Mouse (Mus musculus) heart, embryonic 11.5 days (tissue): ENCODE measurements around the gene Dgcr2. TPM values are rescaled to one million over a fixed set of nuclear protein-coding genes. Genes with fewer than 3 reads are reported as not detected.

Source experiments
- ATAC-seq: fragments of 200-750 bp; cut with Nextera tagmentation; replicated peaks from 2 replicates; pipeline ENCODE4 v1.8.0; 2017; ENCODE audit warnings: moderate library complexity; ENCODE audit not compliant: insufficient number of reproducible peaks, low FRiP score, low TSS enrichment
- H3K27ac ChIP-seq: fragments of 300-500 bp; sonication (generic); 2 replicates; pipeline ENCODE4 v1.5.1; 2014; ENCODE audit warnings: mild to moderate bottlenecking, low read depth, low read length
- H3K27me3 ChIP-seq: fragments of 300-500 bp; sonication (generic); 2 replicates; pipeline ENCODE4 v1.6.1; 2014; ENCODE audit warnings: mild to moderate bottlenecking, low read length, mixed read lengths; ENCODE audit not compliant: control insufficient read depth, insufficient read depth
- H3K36me3 ChIP-seq: fragments of 300-500 bp; sonication (generic); 2 replicates; pipeline ENCODE4 v1.6.1; 2014; ENCODE audit warnings: mild to moderate bottlenecking, low read length, moderate library complexity, mixed read lengths; ENCODE audit not compliant: control insufficient read depth, insufficient read depth
- H3K4me1 ChIP-seq: fragments of 300-500 bp; sonication (generic); 2 replicates; pipeline ENCODE4 v1.6.1; 2014; ENCODE audit warnings: low read length; ENCODE audit not compliant: control insufficient read depth, insufficient read depth
- H3K4me2 ChIP-seq: fragments of 300-500 bp; sonication (generic); 2 replicates; pipeline ENCODE4 v1.6.1; 2014; ENCODE audit warnings: mild to moderate bottlenecking, moderate library complexity
- H3K4me3 ChIP-seq: fragments of 300-500 bp; sonication (generic); 2 replicates; pipeline ENCODE4 v1.5.1; 2014; ENCODE audit warnings: low read depth, low read length
- H3K9ac ChIP-seq: fragments of 300-500 bp; sonication (generic); 2 replicates; pipeline ENCODE4 v1.6.1; 2014; ENCODE audit warnings: mild to moderate bottlenecking, low read depth, low read length, moderate library complexity
- H3K9me3 ChIP-seq: fragments of 300-500 bp; sonication (generic); replicated peaks from 2 replicates; pipeline ENCODE4 v1.6.1; 2016; ENCODE audit warnings: low read length; ENCODE audit not compliant: control insufficient read depth
- WGBS: fragments of 180-500 bp; shearing (Covaris S2); extraction: QIAGEN DNeasy Blood & Tissue Kit; methylation state at CpG from one replicate; pipeline ENCODE4 v1.1.7; 2014; ENCODE audit not compliant: insufficient replicate concordance; 5-methylcytosine and 5-hydroxymethylcytosine counted together
- polyA plus RNA-seq: library from polyadenylated mRNA; unstranded; fragments of >200 nt; fragmentation: Nextera tagmentation; extraction: Ambion mirVana; gene quantifications from 2 replicates; pipeline ENCODE4 v1.2.1, GENCODE M21; 2014

Dgcr2 gene
- polyA plus RNA-seq, 1 experiment from 2014 or later, result 44.8 TPM

DNA sequence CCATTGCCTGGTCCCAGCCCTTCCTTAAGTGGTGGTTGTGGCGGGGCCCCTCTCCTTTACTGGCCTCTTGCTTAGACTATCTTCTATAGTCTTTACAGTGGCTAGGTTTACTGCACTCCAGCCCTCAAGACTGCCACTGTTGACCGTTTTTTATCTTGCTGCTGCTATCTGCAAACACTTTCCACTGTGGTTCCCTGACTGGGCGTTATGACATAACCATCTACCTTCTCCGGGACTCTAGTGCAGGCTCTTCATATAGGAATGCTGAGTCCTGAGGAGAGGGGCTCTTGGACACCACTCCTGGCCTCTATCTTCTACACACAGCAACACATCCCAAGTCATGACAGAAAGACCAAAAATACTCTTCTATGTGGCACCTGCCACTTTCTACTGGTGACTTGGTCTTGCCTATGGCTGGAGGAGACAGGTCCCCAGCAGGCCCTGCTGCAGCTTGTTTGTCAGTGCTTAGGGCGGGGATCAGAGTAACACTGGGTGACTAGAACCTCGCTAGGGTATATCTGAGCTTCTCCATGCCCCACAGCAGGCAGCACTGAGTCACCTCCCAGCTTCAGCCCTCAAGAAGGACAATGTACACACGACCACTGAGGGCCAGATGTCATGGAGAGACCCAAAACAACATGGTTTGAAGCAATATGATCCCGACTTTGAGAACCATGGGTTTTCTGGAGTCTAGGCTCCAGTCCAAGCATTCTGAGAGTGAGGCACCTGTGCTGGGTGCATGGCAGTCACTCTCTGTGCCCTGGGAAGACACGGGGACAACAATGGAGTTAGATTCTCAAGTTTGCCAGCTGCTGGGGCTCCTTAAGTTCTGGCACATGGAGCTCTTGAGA lies 35.5 kb upstream of the Dgcr2 start:
- peaks cover 15% of the 10 kb centered on the region for H3K27me3 ChIP-seq
- WGBS, result 51% methylated on average over 9 of the region's 9 CpGs
- no peak overlapping the region for H3K4me2 ChIP-seq
- no peaks in the 10 kb centered on the region for H3K36me3 ChIP-seq
- H3K9me3 ChIP-seq, result no peaks in the 10 kb centered on the region
- no peak overlapping the region for H3K9ac ChIP-seq
- peaks cover 7% of the 10 kb centered on the region for H3K4me1 ChIP-seq
- no peak overlapping the region for H3K27ac ChIP-seq
- H3K4me3 ChIP-seq, result no peak overlapping the region
- ATAC-seq, result no peak

DNA sequence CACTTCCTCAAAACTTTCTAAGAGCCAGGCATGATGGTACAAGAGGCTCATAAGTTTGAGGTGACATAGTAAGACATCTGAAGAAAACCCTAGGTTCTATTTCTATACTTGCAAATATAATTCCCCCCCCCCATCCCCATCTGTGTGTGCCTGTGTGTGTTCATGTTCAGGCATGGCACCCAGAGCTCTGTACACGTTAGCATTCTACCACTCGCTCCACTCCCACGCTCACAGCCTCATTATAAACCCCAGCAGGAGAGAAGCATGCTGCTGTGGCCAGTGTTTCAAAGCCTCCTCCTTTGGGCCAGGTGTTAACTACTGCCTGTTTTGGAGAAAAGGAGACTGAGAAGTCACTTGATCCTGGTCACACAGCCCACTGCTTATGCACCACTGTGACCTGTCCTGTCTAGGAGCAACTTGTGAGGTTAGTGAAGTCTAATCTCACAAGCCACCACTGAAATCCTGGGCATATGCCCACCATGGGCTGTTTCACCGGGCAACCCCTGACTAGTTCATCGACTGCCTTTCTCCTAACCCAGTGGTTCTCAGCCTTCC lies 33.6 kb upstream of the Dgcr2 start:
- no peaks in the 10 kb centered on the region for H3K9me3 ChIP-seq
- no peaks in the 10 kb centered on the region for H3K36me3 ChIP-seq
- H3K9ac ChIP-seq, result no peak overlapping the region
- peaks cover 3% of the 10 kb centered on the region for H3K4me1 ChIP-seq
- ATAC-seq, result no peak
- H3K27me3 ChIP-seq, result peaks cover 7% of the 10 kb centered on the region
- no peak overlapping the region for H3K27ac ChIP-seq
- WGBS, result 70% methylated on average over 5 of the region's 5 CpGs
- no peak overlapping the region for H3K4me2 ChIP-seq
- H3K4me3 ChIP-seq, result no peak overlapping the region

DNA sequence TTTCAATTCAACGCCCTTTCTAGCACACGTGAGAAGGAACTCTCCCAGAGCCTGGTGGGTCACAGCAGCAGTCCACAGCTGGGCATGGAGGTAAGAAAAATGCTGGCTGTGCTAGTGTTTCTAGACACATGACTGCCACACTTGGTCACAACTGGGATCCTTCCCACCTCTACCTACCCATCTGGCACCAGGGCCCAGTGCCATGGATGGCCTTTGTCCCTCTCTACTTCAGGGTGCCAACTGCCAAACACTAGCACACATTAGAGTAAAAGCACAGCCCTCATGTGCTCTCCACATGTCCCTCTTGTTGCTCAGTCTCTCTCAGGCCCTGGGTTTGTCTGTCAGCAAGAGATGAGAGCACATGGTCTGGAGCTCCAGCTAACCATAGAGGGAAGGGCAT lies 31.3 kb upstream of the Dgcr2 start:
- Histone ChIP-seq H3K27ac (no peak overlapping the region), H3K36me3 (peaks cover 2% of the 10 kb centered on the region; the same call in 1 of the 2 replicates), H3K4me2 (no peak overlapping the region), H3K27me3 (no peaks in the 10 kb centered on the region), H3K4me1 (peaks cover 6% of the 10 kb centered on the region), H3K9me3 (no peaks in the 10 kb centered on the region), H3K4me3 (no peak overlapping the region), H3K9ac (no peak overlapping the region)
- WGBS, result 85% methylated on average over 2 of the region's 2 CpGs
- ATAC-seq, result no peak

DNA sequence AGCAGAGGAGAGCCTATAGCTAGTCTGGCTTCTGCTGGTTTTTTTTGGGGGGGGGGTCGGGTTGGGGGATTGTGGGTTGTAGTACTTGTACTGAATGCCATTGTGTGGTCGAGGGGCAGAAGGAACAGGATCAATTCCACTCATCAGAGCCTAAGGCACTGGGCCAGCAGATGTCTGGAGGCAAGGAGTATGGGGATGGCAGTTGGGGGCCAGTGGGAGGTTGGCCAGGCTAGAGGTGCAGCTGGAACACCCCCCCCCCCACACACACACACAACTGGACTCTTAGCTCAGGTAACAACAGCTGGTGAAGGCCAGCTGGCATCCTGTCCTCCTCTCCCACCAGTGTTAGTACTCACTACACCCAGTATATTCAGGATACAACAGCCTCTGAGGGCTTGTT lies 30.8 kb upstream of the Dgcr2 start:
- Histone ChIP-seq H3K9ac (no peak overlapping the region), H3K4me2 (no peak overlapping the region)
- WGBS, result 15% methylated on average over 2 of the region's 2 CpGs

DNA sequence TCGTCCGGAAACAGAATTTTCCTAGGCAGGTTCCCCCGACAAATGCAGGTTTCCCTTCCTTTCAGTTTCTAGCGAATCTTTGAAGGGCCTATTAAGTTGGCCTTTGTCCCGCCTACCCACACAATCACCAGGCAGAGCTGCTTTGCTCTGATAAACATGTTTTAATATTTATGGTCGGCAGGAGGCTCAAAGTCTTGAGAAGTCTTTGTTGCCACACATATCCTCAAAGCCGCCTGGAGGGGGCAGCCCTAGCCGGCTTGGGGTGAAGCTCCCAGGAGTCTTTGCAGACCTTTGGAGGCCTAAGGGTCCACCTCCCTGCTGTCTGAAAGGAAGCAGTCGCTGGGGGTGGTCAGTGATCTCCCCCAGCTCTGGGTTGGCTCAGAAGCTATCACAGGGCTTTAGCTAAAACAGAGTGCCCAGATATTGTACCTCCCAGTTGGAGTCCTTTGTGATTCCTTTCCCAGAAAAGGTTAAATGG lies 30.3 kb upstream of the Dgcr2 start:
- H3K9ac ChIP-seq, result peak overlapping the region; percentile 68
- H3K36me3 ChIP-seq, result peaks cover 2% of the 10 kb centered on the region; the same call in 1 of the 2 replicates
- H3K27me3 ChIP-seq, result no peaks in the 10 kb centered on the region
- ATAC-seq, result peak; percentile 47; the same call in 1 of the 2 replicates
- H3K9me3 ChIP-seq, result no peaks in the 10 kb centered on the region
- H3K4me3 ChIP-seq, result peak overlapping the region; percentile 65
- H3K4me1 ChIP-seq, result peaks cover 6% of the 10 kb centered on the region
- peak overlapping the region; percentile 74 for H3K27ac ChIP-seq
- peak overlapping the region; percentile 92 for H3K4me2 ChIP-seq
- 2% methylated on average over 9 of the region's 9 CpGs for WGBS

More for the DNA sequence above, 30.8 kb upstream of the Dgcr2 start:
- Histone ChIP-seq H3K4me3 (no peak overlapping the region), H3K4me1 (peaks cover 6% of the 10 kb centered on the region), H3K9me3 (no peaks in the 10 kb centered on the region), H3K27ac (0 out of 2 replicates have a peak overlapping the region, but pooled peaks have one; percentile 2), H3K36me3 (peaks cover 2% of the 10 kb centered on the region; the same call in 1 of the 2 replicates), H3K27me3 (no peaks in the 10 kb centered on the region)
- no peak for ATAC-seq

DNA sequence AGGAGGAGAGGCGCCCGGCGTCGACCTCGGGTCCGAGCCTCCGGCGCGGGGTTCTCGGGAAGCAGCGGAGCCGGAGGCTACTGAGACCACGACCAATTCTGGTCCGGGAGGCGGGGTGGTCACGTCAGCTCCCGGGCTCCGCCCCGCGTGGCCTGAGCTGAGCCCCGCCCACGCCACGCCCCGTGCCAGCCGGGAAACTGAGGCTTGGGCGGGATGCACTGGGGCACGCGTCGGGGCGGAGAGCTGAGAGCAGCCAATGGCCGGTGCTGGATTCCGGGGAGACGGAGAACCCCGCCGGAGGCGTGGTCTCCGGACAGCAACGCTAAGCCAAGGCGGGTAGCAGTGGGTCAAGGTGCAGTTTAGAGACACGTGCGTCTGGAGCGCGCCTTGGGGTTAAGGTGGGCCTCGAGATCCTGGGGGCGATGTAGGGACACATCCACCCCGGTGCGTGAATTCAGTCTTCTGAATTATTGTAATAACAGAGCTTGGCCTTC lies 29.8 kb upstream of the Dgcr2 start, which contains the start of gene Slc25a1:
TSS of gene Slc25a1 (minus strand) at position 133 of the 494 bp plus-strand sequence.
- Histone ChIP-seq H3K27me3 (no peaks in the 10 kb centered on the region), H3K36me3 (peaks cover 2% of the 10 kb centered on the region; the same call in 1 of the 2 replicates), H3K4me2 (peak within 1 kb of the TSS; percentile 92), H3K9ac (peak within 1 kb of the TSS; percentile 68), H3K4me3 (peak within 1 kb of the TSS; percentile 65), H3K9me3 (no peaks in the 10 kb centered on the region), H3K4me1 (peaks cover 6% of the 10 kb centered on the region), H3K27ac (peak within 1 kb of the TSS; percentile 74)
- whole genome bisulfite sequencing, result 0% methylated on average over 46 of the region's 47 CpGs
- peak; percentile 82 for ATAC-seq

DNA sequence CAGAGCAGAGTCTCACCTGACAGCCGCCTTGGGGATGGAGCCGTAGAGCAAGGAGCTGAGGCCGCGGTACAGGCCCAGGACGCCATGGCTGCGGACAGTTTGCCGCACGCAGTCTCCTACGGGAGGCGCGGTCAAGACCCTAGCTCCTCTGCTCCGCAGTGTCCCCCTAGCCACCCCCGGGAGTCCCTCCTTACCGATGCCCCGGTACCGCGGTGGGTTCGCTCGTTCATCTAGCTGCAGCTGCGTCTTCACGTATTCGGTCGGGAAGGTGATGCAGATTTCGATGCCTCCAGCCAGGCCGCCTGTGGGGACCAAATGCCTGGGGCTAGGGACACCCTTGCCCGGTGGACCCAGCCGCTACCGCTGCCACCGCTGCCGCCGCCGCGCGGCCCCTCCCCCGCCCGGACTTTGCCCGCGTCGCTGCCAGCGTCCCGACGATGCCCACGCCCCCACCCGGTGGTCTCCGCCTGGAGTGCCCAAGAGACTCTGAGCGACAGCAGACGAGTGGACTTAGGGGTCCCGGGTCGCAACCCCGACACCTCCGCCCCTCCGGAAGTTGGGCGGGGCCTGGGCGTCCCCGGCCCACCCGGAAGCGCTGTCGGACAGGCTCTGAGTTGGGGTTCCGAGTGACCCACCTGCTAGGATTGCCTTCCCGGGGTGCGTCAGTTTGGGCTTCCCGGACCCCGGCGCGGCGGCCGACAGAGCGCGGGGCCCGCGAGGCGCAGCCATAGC lies 29.2 kb upstream of the Dgcr2 start:
- Histone ChIP-seq H3K4me1 (peaks cover 10% of the 10 kb centered on the region), H3K36me3 (peaks cover 2% of the 10 kb centered on the region; the same call in 1 of the 2 replicates), H3K9me3 (no peaks in the 10 kb centered on the region), H3K27me3 (no peaks in the 10 kb centered on the region), H3K9ac (peak overlapping the region; percentile 68), H3K27ac (peak overlapping the region; percentile 74), H3K4me2 (peak overlapping the region; percentile 92), H3K4me3 (peak overlapping the region; percentile 65)
- peak; percentile 15 for ATAC-seq
- WGBS, result under 1% methylated on average over 65 of the region's 72 CpGs

DNA sequence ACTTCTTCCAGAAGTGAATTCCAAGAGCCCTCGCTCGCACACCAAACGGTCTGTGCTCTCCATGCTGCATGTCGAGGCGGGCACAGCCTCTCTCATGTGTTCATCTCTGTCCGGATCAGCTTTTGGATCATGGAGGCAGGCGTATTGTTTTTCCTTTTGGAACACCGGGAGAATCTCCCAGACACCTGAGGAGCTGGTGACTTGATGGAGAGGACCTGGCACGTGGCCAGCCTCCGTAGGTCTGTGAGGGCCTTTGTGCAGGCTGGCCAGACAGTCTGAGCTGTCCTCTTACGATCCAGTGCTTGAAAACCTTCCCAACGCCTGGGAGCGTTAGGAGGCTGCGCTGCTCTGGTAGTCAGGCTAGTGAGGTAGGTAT lies 23.8 kb upstream of the Dgcr2 start:
- peak overlapping the region; percentile 90 for H3K9ac ChIP-seq
- ATAC-seq, result 0 out of 2 replicates have a peak, but pooled peaks have one; percentile 5
- peaks cover 26% of the 10 kb centered on the region for H3K27me3 ChIP-seq
- H3K4me3 ChIP-seq, result peak overlapping the region; percentile 75
- under 1% methylated on average over 14 of the region's 14 CpGs for WGBS
- peaks cover 2% of the 10 kb centered on the region; the same call in 1 of the 2 replicates for H3K36me3 ChIP-seq
- H3K4me2 ChIP-seq, result peak overlapping the region; percentile 78
- H3K27ac ChIP-seq, result peak overlapping the region; percentile 65
- H3K9me3 ChIP-seq, result no peaks in the 10 kb centered on the region
- H3K4me1 ChIP-seq, result peaks cover 19% of the 10 kb centered on the region
